Mouse (Mus musculus) C2C12 (cell line): Measurements from ENCODE around the gene Pdgfd.

Source experiments
- CTCF ChIP-seq: IDR thresholded peaks from one replicate; pipeline ENCODE4 v1.5.1; 2011; ENCODE audit not compliant: control insufficient read depth, insufficient read depth, insufficient read length
- MAX ChIP-seq: IDR thresholded peaks from one replicate; pipeline ENCODE4 v1.6.1; 2011; ENCODE audit warnings: mild to moderate bottlenecking, control low read depth
- USF1 ChIP-seq: IDR thresholded peaks from one replicate; pipeline ENCODE4 v1.6.1; 2011; ENCODE audit warnings: low read depth, mild to moderate bottlenecking, control low read depth, moderate library complexity

- no peak for TF ChIP-seq MAX
- no peak for TF ChIP-seq CTCF
- no peak for TF ChIP-seq USF1
Observed at GRCm38 (mm10) chr9:6276395-6276794, 108.0 kb downstream of the Pdgfd start.
